Mouse (Mus musculus): ENCODE measurements at regions not wholly inside any gene's neighbourhood (a gene's known extent, or its start where the extent isn't known, plus 50 kb on each side); places are given as distances from the start of the nearest gene placed in this dataset.

GRCm38 (mm10) chrX:167050066-167050465 is 159.0 kb downstream of the Tmsb4x start:
- TF ChIP-seq ZC3H11A (IDR thresholded peaks at IDR 0.05; ENCODE audit: borderline replicate concordance, low read depth, low read length) = no peak
- no peak for TF ChIP-seq MAFK (IDR thresholded peaks at IDR 0.05; ENCODE audit: insufficient read depth, low read depth, low read length)

Data from ES-E14 (cell line).